Mouse (Mus musculus) activated CD4-positive, CD25-positive, alpha-beta regulatory T cell, adult 4 months (primary cell): ENCODE data around the gene Rarres2. TPM values are rescaled to one million over a fixed set of nuclear protein-coding genes. Genes with fewer than 3 reads are reported as not detected.

Experiments
- ATAC-seq: one replicate; pipeline ENCODE4 v1.8.0; 2017
- polyA plus RNA-seq, 2 experiments: library from polyadenylated mRNA; unstranded; fragments of 100-300 nt; shearing (Covaris generic); gene quantifications; one replicate each; pipeline ENCODE4 v1.2.1; 2017

Gene Rarres2
- polyA plus RNA-seq, 2 experiments from 2014 or later = 0.83 TPM; not detected in 1

DNA sequence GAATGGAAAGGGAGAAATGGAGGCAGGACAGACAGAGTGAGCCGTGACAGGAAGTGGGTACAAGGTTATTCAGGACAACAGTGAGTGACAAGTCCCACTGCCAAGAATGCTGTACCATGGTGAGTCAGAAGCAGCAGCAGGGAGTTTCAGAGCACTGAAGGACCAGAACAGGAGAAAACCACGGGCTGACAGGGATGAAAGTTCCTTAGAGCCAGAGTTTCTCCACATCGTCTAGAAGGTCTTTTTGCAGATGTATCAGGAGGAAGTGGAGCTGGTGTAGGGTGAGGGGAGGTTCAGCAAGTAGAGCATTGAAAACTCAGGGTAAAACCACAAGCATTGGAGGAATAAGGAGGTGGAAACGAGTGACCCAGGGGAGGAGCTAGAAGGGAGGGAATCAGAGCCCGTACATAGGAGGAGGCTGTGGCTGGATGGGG is 6.6 kb upstream of the Rarres2 start:
- ATAC-seq = peak; percentile 73

DNA sequence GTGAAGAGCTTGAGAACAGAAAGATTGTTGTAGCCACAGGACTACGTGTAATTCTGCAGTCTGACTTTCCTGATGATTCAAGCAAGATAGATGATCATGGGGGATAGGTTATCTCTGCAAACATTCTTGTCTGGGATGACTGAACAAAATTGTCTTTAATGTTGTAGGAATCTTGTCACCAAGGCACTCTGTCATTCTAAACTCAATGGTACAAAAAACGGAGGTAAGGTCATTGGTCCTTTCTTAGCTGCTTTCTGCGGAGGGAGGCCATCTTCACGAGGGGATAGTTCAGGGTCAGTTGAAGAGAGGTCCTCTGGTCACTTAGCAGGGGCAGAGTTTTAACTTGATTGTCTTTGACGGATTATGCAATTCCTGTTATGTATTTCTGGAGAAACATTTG is 6.1 kb upstream of the Rarres2 start:
- ATAC-seq = no peak

GRCm38 (mm10) chr6:48573981-48574380 is 1.4 kb upstream of the Rarres2 start:
- ATAC-seq = no peak

DNA sequence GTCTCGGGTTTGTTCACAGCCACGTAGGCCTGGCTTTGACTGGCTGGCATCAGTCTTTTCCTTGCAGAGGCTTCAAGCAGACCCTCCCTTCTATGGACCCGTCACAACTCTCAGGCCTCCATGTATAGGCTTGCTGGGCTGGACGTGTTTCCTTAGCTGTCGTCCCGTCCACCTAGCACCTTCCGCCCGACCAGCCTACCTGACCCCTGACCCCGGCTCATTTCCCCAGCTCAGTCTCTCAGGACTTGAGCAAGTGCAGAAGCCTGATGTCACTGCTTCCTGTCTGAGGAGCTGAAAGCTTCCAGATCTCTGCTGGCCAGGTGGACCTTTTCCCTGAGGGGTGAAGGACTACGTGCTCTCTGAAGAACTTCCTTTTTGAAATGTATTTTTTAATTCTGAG is 691 bp upstream of the Rarres2 start:
- ATAC-seq = no peak

GRCm38 (mm10) chr6:48572014-48572413 is 575 bp downstream of the Rarres2 start:
- no peak for ATAC-seq

DNA sequence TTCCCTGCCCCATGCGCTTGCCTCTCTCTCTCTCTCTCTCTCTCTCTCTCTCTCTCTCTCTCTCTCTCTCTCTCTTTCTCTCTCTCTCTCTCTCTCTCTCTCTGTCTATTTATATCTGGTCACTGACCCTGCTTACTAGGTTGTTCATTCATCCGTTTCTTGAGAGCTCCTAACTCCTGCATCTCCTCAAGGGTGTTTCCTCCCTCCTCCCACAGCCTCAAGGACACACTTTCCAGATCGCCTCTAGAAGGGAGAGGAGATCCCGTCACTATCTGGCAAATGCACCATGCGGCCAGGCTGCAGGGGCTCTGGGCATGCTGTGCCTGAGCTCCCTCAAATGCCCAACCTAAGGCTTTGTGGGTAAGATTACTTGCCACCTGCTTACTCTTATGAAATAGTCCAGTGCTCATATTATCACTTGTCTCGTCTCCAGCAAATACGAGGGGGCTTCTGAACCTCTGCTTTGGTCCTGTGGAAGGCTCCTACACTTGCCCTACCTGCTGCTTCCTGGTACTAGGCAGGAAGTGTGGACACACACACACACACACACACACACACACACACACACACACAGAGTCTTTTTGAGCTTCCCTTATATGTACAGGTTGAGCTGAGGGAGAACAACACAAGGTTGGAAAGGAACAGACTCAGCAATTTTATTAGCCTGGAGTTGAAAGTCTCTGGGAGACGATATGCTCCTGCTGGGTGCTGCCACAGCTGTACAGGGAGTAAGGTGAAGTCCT is 3.4 kb downstream of the Rarres2 start:
- ATAC-seq = peak; percentile 32

DNA sequence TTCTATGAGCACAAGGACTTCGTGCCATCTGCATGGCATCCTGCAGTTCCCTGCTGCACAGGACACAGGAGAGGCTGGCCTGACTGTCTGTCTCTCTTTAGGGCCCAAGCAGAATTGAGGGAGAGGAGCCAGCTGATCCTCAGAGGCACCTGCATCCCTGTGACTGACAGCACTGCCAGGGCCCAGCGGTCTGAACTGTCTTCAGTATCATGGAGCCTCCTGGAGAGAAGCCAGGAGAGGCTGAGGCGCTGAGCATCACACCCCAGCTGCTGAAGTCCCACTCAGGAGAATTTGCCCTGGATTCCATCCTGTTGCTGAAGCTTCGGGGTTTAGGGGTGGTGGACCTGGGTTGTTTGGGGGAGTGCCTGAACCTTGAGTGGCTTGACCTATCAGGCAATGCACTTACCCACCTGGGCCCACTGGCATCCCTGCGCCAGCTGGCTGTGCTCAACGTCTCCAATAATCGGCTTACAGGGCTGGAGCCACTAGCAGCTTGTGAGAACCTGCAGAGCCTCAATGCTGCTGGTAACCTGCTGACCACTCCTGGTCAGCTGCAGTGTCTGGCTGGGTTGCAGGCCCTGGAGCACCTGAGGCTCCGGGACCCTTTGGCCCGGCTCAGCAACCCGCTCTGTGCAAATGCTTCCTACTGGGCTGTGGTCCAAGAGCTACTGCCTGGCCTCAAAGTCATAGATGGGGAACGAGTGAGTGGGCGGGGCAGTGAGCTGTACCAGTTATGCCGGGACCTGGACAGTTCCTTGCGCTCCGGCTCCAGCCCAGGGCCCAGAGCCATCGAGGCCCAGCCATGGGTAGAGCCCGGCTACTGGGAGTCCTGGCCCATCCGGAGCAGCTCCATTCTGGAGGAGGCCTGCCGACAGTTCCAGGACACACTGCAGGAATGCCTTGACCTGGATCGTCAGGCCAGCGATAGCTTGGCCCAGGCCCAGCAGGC is 4.3 kb downstream of the Rarres2 start:
- no peak for ATAC-seq

GRCm38 (mm10) chr6:48566312-48566711 is 6.3 kb downstream of the Rarres2 start:
- ATAC-seq = no peak

GRCm38 (mm10) chr6:48565693-48566310 is 6.8 kb downstream of the Rarres2 start:
- ATAC-seq = no peak

DNA sequence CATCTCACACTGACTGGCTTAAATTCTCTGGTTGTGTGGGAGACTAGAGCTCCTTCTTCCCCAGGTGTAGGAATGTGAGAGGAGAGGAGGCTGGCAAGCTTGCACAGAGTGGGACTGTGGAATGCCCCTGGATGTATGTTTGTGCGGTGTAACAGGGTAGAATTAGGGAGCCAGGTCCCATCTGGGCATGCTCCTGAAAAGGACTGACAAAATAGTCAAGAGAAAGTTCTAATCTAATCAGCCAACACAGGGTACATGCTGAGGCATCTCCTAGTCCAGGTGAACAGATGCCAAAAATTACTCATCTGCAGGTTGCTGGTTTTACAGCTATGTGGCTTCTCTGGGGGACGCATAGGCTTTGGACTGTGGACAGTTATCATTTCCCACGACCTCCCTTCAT is 16.6 kb downstream of the Rarres2 start:
- ATAC-seq = no peak

DNA sequence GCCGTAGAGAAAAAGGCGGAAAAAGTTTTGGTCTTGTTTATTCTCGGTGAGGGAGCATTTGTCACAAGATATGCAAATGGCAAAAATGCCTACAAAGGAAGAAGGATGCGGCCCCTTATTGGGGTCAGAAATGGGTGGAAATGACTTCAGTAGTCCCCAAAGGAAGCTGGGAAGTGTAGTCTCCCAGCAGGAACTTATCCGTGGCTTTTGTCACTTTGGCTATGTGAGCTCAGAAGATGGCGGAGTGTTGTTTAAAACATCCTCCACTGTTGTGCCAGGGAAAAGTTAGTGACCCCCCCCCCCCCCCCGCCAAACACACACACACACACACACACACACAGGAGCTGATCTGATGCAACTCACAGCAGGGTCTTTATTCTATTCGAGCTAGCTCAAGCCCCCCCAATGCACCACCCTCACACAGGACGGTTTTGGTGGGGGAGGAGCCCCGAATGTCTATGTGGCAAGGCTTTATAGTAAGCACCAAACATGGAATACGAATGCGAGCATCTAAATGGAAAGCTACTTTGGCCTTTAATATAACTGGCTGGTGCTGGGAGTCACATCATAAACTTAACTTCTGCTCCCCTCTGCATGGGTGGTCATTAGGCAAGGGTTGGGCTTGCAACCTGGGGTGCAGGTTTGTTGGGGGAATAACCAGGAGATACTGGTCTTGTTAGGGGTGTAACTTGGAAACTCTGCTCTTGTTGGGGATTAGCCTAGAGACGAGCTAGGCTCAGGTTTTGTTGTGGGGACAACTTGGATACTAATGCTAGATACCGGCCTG is 17.3 kb downstream of the Rarres2 start:
- peak; percentile 8 for ATAC-seq

GRCm38 (mm10) chr6:48554280-48555103 is 18.1 kb downstream of the Rarres2 start, which contains the start of gene Lrrc61:
Gene Lrrc61 (plus strand): TSS chr6:48554796.
- ATAC-seq = peak; percentile 96

DNA sequence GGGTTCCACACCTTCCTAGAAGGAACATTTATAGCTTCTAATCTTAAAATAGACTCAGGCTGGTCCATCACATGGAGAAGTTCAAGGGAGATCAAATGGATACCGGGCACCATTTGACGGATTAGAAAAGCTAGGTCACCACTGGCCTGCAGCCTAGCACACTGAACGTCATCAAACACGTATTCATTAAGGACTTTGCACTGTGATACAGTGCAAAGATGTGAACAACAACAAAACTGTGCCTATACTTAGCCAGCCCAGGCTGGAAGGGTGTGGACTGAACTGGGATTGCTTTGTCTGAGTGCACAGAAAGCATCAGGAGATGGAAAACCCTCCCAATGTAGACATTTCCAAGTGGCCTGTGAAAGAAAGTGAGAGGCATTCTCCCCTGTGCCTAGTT is 18.8 kb downstream of the Rarres2 start:
- ATAC-seq = no peak

DNA sequence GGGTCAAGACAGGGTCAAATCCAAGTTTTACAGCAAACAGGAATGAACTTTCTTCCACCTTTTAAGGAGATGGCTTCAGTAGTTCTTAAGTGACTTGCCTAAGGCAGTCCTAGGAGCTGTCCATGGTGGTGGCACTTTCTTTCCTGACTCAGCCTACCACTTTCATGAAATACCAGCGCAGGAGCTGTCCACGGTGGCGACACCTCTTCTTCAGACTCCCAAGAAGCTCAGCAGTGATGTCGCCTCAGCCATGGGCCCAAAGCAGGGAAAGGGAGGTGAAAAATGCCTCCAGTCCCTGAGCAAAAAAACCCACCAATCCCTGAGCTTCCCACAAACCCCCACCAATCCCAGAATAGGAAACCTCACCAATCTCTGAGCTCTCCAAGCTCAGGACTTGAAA is 19.7 kb downstream of the Rarres2 start:
- ATAC-seq = no peak

GRCm38 (mm10) chr6:48548314-48548713 is 24.3 kb downstream of the Rarres2 start:
- ATAC-seq = no peak

- ATAC-seq = no peak
Observed at GRCm38 (mm10) chr6:48546858-48547257, 25.7 kb downstream of the Rarres2 start.

DNA sequence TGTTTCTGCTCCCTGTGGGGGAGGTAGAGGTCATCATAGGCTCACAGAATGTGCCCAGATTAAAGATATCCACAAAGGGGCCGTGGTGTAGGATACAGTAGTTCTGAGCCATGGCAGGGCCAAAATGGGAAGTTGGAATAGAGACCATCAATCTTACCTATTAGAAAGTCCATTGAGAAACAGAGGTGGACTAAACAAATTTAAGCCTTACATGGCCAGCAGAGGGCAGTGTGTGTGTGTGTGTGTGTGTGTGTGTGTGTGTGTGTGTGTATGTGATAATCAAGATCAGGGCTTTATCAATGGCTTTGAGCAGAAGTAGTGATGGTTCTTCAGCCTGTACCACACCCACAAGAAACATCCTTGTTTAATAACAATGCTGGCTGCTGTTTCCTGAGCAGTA is 26.3 kb downstream of the Rarres2 start:
- ATAC-seq = no peak

DNA sequence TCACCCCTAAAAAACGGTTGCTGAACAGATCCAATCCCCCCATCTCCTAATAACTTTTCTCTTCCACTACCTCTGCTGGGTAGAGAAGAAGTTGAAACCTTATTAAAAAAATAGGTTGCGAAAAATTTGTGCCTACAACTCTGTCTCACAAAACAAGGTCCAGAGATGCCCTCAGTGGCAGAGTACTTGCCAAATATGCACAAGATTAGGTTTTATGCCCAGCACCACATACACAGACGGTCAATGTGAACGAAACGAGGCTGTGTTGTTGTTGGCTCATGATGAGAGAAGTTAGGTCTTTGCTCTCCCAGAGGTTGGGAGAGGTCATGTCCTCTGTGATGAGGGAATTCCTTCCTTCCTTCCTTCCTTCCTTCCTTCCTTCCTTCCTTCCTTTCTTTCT is 27.3 kb downstream of the Rarres2 start:
- ATAC-seq = no peak

- ATAC-seq = no peak
Observed at GRCm38 (mm10) chr6:48542631-48543030, 30.0 kb downstream of the Rarres2 start.

DNA sequence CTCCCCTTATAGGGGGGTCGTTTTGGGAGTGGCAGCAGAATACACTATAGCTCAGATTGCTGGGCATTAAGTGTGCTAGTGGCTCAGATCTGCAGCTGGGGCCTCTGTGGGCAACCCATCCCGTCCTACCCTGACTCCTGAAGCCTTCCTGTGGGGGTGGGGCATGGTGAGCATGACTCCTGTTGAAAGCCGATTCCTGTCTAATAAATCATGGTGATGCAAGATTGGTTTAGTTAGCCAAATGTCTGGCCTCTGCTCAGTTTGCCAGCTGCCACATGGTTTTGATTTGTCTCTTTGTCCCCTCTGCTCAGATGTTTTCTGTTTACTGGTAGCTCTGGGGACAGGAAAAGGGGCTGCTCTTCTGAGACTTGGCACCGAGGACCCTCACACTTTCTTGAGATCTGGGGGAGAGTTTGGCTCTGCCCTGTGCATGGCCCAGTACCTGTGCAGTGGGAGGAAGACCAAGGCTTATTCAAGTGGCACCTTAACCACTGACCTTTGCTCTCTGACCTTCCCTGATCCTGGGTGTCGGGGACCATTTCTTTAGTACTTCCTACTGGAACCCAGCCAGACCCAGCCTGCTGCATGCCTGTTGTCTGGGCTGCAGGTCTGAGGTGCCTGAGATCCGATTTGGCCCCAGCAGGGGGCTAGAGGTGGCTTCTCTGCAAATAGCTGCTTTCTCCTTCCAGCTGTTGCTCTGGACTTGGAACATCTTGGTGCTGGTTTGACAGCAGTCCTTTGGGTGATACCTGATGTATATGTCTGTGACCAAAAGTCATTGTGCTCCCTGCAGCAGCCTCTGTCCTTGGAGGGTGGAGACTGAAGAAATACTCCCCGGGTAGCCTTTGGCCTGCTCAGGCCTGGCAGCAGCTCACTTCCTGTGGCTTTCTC is 30.8 kb downstream of the Rarres2 start:
- ATAC-seq = no peak
